Mouse (Mus musculus) left cerebral cortex, postnatal 4 days (tissue): ENCODE measurements around the gene B3gat3. TPM values are rescaled to one million over a fixed set of nuclear protein-coding genes. Genes with fewer than 3 reads are reported as not detected.
A peak's percentile ranks its signal among the peaks of the same experiment; 100 is the strongest.
"Not testable (repeated sequence)": the region's sequence is repeated elsewhere in the genome, so short reads cannot be mapped to it uniquely, and the experiment has no call there.

Source experiments
- DNase-seq: peaks from one replicate; pipeline ENCODE4 v3.0.0-alpha.2; 2022
- intact Hi-C: fragments of 180-260 bp; cut with DNase I; formaldehyde crosslinking; loops from one replicate; pipeline ENCODE4 v1.15.1; 2025
- total RNA-seq, 2 experiments: library from RNA; stranded (reverse); gene quantifications; 2 replicates each; pipeline ENCODE4 v1.2.3; 2021

The B3gat3 gene
- total RNA-seq, 2 experiments from 2014 or later, result 109 to 115 TPM

DNA sequence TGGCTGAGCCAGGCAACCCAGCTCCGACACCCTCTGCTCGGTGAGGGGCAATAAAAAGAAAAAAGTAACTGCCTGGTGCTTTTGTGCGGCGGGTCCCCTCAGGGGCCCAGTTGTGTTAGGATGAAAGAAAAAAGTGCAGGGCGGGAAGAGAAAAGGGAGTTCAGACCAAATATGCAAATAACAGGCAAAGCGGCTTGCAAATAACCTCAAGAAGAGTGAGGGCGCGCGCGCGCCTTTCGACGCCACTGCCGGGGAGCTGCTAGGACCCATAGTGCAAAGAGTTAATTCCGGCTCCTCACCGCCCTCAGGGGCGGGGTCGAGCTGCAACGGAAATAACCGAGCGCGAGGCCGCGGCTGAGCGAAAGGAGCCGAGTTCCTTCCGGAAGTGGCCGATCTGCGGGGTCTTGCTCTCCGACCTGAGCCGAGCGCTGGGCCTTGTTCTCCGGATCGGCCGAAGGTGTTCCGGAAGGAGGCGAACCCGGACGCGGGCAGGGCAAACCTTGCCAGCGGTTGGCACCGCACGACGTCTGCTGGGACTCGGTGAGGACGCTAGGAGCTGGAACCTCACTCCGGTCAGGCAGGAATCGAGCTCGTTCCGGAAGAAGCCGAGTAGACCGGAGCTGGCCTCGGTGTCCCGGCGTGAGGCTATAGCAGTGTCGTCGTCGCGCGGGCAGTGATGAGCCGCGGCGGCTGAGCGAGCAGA, 21.5 kb downstream of the B3gat3 start, which contains the start of gene Mta2:
Gene Mta2 (plus strand): TSS at position 361 of the 703 bp plus-strand sequence.
- peak; percentile 99 for DNase-seq
- intact Hi-C loops, result loop anchor here (10.0 kb wide), 1 partner anchor 107 kb away; the partner anchor contains the start of genes Bscl2 and Gng3

DNA sequence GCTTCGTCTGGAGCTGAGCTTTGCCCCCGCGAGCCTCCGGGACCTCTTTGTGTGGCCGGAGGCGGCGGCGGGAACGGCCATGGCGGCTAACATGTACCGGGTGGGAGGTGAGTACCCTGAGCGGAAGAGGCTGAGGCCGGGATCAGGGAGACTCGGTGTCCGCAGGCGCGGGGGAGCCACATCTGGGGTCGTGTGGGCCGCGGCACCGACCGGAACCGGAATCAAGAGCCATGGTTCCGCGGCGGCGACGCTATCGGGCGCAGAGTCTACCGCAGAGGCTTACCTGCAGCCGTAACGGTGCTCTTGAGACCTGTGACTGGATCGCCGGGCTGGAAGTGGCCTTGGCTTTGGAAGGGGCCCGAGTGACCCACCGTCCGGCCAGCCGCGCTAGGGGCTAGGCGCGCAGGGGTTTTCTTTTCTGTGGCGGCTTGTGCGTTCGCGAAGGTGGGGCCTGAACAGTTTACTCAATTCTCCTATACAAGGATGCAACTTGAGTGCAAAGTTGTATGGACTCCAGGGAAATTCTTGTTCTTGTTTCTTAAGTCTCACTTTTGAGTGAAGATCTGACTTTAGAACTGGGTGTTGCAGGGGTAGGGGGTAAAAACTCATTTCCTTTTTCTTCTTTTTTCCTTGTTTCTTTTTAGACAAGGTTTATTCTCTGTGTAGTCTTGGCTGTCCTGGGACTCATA, 22.2 kb downstream of the B3gat3 start:
- intact Hi-C loops, result loop anchor here (10.0 kb wide), 1 partner anchor 108 kb away; the partner anchor contains the start of genes Bscl2 and Gng3

DNA sequence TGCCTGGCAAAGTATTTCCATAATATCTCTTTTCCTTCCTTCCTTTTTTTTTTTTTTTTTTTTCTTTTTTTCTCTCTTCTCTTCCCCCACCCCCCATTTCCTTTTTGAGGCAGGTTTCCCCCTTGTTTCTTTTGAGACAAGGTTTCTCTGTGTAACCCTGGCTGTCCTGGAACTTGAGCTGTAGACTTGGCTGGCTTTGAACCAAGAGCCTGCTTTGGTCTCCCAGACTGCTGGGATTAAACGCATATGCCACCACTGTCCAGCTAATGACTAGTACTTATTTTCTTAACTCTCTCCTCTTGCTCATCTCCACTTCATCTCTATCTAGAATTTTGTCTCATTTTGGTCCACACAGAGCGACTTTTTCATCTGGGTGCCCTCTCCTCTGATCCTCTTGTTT, 22.9 kb downstream of the B3gat3 start:
- intact Hi-C loops, result loop anchor here (10.0 kb wide), 1 partner anchor 108 kb away; the partner anchor contains the start of genes Bscl2 and Gng3
- DNase-seq, result no peak

More for the DNA sequence above, 22.2 kb downstream of the B3gat3 start:
- no peak for DNase-seq

DNA sequence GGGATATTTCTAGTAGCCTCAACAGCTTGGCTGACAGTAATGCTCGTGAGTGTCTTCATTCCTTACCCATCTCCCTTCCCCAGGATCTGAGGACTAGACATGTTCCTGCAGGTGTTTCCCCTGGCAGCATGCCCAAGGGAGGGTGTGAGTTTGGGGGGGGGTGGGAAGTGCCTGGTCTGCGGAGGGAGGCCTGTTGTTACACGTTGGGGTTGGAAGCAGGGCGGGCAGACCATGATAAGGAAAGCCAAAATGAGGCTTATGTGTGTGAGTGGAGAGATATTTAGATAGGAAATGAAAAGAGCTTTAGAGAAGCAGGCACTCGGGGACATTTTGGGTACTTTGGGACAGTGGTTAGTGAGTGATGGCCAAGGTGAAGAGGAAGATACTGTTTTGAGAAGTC, 23.9 kb downstream of the B3gat3 start:
- intact Hi-C loops, result loop anchor here (10.0 kb wide), 1 partner anchor 109 kb away; the partner anchor contains the start of genes Bscl2 and Gng3
- no peak for DNase-seq

DNA sequence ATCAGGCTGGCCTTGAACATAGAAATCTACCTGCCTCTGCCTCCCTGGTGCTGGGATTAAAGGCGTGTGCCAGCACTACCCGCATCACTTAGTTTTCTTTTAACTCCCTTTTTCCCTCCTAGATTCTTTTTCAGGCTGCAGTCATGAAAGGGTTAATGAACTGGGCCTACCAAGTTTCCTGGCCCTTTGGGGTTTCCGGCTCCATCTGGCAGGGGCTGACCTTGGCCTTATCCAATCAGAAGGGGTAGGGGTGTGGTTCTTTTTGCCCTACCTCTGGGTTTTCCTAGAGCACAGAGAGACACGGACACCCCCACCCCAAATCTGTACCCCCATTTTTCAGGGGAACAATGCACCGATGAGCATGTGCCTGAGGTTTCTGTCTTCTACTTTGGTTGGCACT, 24.6 kb downstream of the B3gat3 start:
- DNase-seq, result peak; percentile 84
- intact Hi-C loops, result loop anchor here (10.0 kb wide), 1 partner anchor 110 kb away; the partner anchor contains the start of genes Bscl2 and Gng3

DNA sequence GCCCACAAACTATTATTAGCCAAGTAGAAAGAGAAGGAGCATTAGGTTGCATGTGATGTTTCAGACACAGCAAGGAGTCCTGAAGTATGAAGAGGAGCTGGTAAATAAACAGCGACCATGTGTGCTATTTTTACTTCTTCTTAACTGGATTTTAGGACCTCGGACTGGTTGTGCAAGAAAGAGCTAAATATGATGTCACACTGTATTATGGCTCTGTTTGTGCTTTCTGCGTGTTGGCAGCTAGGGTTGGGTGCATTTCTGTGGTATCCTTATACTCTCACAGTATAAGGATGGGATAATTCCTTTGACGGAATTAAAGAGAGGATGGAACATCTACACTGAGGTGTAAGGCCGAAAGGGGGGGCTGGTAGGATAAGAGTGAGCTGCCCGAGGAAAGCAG, 25.1 kb downstream of the B3gat3 start:
- intact Hi-C loops, result loop anchor here (10.0 kb wide), 1 partner anchor 110 kb away; the partner anchor contains the start of genes Bscl2 and Gng3
- no peak for DNase-seq

DNA sequence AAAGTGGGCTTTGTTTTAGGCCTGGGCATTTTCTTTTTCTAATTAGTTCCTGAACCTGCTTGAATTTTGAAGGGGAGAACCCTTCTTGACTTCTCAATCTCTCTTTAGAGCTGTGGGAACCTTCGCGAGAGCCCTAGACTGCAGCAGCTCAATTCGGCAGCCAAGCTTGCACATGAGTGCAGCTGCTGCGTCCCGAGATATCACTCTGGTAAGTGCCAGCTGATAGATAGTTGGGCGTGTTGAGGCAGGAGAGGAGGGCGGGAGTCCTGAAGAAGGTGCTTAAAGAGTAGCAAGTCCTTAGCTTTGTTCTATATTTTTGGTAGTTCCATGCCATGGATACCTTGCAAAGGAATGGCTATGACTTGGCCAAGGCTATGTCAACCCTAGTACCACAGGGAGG, 26.8 kb downstream of the B3gat3 start:
- no peak for DNase-seq
- intact Hi-C loops, result loop anchor here (10.0 kb wide), 1 partner anchor 112 kb away; the partner anchor contains the start of genes Bscl2 and Gng3

DNA sequence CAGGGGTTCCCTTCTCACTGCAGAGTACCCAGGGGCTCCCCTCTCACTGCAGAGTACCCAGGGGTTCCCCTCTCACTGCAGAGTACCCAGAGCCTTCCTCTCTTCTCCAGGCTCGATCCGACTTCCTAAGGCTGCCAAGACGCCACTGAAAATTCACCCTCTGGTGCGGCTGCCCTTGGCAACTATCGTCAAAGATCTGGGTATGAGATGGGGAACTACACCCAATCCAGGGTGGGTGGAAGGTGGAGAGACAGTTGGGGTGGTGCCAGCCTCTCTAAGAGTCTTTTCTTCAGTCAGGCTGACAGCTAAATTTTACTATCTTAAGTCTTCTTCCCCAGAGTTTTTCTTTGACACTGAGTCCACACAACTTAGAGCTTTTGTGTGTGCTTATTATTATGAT, 30.0 kb downstream of the B3gat3 start:
- intact Hi-C loops, result no loop called here

DNA sequence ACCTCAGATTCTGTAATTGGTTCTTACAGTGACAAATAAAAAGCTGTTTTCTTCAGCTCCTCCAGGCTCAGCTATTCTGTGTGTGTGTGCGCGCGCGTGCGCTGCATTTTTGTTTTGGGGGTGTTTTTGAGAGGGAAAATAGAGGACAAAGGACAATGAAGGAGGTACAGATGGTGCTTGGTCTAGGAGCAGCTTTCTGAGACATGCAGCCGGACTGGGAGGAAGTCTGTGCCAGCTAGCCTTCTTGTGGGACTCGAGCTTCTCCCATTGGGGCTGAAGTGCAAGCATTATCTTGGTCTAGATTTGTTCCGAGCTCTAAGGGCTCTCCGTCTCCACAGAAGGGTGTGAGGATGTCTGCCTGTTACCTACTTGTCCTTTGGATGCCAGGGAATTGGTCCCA, 32.1 kb downstream of the B3gat3 start:
- DNase-seq, result no peak
- intact Hi-C loops, result no loop called here

More for the DNA sequence above, 30.0 kb downstream of the B3gat3 start:
- DNase-seq, result no peak

DNA sequence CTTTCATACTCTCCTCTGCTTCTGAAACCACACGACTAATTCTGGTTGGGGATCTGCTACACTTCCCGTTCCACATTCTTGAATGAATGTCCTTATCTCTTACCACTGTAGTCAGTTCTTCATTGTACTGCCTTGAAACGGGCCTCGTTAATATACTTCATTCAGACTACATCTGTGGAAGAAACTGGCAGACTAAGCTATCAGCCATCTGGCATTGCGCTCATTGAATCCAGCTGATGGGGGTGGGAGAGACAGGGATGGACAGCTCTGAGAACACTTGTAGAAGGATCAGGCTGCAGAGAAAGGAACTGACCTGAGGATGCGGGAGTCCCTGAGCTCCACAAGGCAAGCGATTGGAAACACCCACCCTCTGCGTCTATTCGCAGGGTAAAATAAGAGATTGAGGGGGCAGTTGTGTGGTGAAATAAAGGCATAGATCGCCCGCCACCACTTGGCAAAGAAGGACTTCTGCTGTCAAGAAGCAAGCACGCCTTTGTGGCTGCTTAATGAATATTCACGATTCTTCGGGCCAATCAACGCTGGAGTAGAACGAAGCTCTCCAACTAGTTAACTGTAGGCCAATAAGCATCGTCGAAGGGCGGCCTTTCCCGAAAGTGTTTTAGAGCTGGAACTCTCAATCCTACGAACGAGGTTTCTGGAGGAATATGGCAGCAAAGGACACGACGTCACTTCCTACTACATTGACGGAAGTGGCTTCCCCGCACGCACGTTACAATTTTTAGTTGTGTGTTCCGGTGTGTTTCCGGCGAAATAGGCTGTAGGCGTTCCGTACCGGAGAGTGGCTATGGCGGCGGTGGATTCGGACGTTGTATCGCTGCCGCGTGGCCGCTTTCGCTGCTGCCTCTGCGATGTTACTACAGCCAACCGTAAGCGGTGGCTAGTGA, 33.2 kb downstream of the B3gat3 start, which contains the start of gene Tut1:
Gene Tut1 (plus strand): TSS at position 713 of the 905 bp plus-strand sequence.
- intact Hi-C loops, result no loop called here
- DNase-seq, result peak; percentile 86

DNA sequence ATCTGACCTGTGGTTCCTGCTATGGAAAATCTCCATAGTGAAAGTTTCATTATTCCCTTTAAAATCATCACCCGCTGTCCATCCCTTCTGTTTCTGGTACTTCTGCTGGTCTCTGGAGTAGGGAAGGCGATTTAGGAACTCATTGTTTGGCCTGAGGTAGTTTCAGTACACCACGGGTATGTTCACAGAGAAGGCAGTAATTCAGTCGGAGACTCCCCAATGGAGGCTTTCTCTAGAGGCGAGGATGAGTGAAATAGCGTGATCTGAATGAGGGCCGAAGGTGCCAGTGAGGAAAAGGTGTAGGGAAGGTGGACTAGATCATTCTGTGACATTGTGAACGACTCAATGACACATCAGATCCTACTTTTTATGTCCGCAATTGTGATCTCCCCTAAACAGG, 34.0 kb downstream of the B3gat3 start:
- intact Hi-C loops, result no loop called here
- DNase-seq, result no peak

DNA sequence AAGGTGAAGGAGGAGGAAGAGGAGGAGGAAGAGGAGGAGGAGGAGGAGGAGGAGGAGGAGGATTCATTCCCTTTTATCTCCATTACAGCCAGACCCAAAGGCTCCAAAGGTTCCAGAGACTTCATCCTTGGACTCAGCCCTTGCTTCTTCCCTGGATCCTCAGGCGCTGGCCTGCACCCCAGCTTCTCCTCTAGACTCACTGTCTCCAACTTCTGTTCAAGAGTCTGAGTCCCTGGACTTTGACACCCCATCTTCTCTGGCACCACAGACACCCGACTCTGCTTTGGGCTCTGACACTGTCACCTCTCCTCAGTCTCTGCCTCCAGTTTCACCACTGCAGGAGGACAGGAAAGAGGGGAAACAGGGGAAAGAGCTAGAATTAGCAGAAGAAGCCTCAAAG, 42.1 kb downstream of the B3gat3 start:
- DNase-seq, result no peak
- intact Hi-C loops, result no loop called here

DNA sequence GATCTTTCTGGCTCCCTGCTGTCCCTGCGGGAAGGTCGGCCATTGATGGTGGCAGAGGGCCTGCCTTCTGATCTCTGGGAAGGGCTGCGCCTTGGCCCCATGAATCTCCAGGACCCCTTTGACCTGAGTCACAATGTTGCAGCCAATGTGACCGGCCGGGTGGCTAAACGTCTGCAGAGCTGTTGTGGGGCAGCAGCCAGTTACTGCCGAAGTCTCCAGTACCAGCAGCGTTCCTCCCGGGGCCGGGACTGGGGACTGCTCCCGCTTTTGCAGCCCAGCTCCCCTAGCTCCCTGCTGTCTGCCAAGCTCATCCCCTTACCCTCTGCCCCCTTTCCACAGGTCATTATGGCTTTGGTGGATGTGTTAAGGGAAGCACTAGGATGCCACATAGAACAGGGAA, 44.9 kb downstream of the B3gat3 start:
- DNase-seq, result no peak
- intact Hi-C loops, result no loop called here

DNA sequence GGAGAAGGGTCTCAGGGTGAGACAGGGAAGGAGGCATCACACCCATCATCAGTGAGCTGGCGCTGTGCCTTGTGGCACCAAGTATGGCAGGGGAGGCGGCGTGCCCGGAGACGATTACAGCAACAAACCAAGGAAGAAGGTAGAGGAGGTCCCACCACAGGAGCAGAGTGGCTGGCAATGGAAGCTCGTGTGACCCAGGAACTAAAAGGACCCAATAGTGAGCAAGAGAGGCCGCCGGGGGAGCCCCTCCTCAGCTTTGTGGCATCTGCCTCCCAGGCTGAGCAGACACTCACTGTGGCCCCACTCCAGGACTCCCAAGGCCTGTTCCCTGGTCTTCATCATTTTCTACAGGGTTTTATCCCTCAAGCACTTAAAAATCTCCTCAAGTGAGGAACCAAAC, 45.6 kb downstream of the B3gat3 start:
- no peak for DNase-seq
- intact Hi-C loops, result no loop called here

DNA sequence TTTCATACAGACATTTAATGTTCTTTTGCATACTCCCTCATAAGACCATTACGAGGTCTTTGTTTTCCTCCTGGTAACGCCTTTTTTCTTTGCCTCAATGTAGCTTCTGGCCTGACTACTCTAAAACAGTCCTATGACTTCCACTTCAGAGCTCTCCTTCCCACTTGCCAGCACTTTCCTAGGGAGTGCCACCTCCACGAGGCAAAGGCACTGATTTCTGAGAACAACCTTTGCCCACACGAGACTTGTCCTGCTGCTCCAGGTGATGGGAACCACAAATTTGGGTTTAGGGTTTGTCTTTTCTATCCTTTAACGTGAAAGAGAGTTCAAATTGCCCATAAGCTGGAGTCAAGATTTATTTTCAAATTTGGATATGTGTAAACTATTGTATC, 46.0 kb downstream of the B3gat3 start:
- DNase-seq, result no peak
- intact Hi-C loops, result no loop called here

DNA sequence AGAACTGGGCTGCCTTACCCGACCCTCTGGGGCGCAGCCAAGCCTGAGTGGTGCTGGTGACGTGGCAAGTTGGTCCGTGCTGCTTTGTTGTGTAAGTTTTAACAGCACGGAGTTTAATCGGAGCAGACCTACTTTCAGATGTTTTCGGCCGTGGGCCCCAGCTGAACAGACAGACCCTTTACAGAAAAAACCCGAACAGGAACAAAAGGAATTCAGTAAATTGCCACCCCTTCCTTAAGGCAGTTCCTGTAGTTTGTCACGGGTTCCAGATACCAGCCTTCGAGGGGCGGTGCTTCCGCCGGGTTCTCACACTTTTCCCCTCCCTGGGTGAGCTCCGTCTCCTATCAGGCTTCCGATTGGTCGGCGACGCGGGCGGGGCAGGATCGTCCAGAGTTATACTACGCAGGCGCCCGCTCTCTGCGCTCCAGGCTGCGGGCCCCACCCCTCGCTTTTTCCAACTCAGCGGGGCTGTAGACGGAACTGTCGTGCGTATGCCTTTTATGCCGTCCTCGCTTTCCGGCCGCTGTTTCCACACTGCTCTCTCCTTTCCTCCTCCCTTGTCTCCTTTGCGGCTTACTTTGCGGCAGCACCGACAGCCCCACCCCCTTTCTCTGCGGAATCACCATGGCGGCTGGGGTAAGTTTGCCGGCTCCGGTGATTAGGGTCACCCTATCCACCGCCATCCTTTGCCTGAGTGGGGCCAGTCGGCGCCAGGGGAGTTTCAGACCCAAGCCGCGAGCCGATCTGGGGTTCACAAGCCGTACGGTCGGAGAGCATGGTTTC, 46.6 kb downstream of the B3gat3 start, which contains the start of gene Eef1g:
Gene Eef1g (plus strand): TSS at position 452 of the 783 bp plus-strand sequence.
- intact Hi-C loops, result no loop called here
- DNase-seq, result peak; percentile 99

DNA sequence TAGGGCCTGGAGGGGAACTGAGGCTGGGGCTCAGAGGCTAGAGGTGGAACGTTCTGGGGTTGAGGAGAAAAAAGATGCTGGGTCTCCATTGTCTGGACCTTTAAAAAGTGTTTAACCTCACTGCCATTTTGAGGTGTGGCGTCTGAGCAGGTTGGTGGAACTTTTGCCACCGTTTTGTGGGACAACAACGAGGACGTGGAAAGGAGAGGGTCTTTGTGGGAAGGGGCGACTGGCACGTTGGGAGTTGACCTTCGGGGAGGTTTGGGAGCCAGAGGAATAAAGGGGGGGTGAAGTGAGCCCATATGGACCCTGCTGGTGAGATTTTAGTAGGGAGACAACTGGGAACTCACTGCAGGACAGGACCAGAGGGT, 47.2 kb downstream of the B3gat3 start:
- intact Hi-C loops, result no loop called here
- DNase-seq, result no peak

DNA sequence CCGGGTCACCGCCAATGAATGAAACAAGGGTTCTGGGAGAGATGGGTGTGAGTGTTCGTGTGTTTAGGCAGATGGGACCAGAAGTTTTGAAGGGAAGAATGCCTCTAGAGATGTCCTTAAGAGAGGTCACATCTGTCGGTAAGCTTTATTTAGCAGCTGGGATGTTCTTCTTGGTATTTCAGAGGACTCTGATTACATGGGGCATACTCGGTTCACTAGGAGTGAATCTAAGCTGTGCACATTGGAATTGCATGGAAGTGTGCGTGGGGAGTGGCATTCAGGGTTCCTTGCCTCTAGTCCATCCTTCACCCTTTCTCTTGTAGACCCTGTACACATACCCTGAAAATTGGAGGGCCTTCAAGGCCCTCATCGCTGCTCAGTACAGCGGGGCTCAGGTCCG, 47.7 kb downstream of the B3gat3 start:
- intact Hi-C loops, result no loop called here
- no peak for DNase-seq

DNA sequence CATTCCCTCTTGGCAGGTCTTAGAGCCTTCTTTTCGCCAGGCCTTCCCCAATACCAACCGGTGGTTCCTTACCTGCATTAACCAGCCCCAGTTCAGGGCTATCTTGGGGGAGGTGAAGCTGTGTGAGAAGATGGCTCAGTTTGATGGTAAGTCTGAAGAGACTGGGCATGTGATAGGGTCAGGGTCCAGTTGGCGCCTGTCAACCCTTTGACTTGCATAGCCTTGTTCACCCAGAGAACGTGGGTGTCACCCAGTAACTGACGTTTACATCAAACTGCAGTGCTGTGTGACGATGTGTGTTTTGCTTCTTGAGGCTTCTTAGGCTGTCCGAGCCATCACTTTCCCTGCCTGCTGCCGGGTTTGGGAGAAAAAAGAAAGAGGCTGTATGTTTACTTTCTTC, 52.3 kb downstream of the B3gat3 start:
- DNase-seq, result not testable (repeated sequence)
- intact Hi-C loops, result loop anchor here (10.0 kb wide), 1 partner anchor 112 kb away; the partner anchor contains the start of gene Scgb1a1

DNA sequence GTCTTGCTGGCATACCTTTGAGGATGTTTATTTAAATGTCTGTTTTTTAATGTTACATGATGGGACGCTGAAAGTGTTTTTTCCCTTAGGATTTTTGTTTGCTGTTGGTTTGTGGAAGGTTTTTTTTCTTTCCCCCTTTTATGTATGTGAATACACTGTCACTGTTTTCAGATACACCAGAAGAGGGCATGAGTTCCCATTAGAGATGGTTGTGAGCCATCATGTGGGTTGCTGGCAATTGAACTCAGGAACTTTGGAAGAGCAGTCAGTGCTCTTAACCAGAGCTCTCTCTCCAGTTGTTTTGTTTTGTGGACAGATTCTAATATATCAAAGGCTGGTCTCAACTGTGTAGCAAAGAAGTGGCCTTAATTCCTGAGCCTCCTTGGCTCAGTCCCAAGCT, 54.5 kb downstream of the B3gat3 start:
- intact Hi-C loops, result loop anchor here (10.0 kb wide), 1 partner anchor 110 kb away; the partner anchor contains the start of gene Scgb1a1
- DNase-seq, result no peak
